Mouse (Mus musculus) hindbrain, embryonic 10.5 days (tissue): ENCODE data around the gene Unc50. TPM values are rescaled to one million over a fixed set of nuclear protein-coding genes. Genes with fewer than 3 reads are reported as not detected.

Experiments
- DNase-seq: peaks from one replicate; pipeline ENCODE4 v3.0.0-alpha.2; 2017; ENCODE audit warnings: low spot score
- H3K27ac ChIP-seq: fragments of 300-500 bp; sonication (generic); 2 replicates; pipeline ENCODE4 v1.5.1; 2016; ENCODE audit warnings: mild to moderate bottlenecking, moderate library complexity
- H3K27me3 ChIP-seq: fragments of 300-500 bp; sonication (generic); 2 replicates; pipeline ENCODE4 v1.6.1; 2016; ENCODE audit warnings: mild to moderate bottlenecking; ENCODE audit not compliant: poor library complexity, insufficient read depth, severe bottlenecking
- H3K36me3 ChIP-seq: fragments of 300-500 bp; sonication (generic); 2 replicates; pipeline ENCODE4 v1.6.1; 2016; ENCODE audit warnings: mild to moderate bottlenecking, moderate library complexity
- H3K4me1 ChIP-seq: fragments of 300-500 bp; sonication (generic); replicated peaks from 2 replicates; pipeline ENCODE4 v1.6.1; 2016; ENCODE audit warnings: mild to moderate bottlenecking
- H3K4me3 ChIP-seq: fragments of 300-500 bp; sonication (generic); 2 replicates; pipeline ENCODE4 v1.5.1; 2016; ENCODE audit warnings: mild to moderate bottlenecking, moderate library complexity
- H3K9me3 ChIP-seq: fragments of 300-500 bp; sonication (generic); 2 replicates; pipeline ENCODE4 v1.6.1; 2016; ENCODE audit warnings: mild to moderate bottlenecking, moderate library complexity
- WGBS: fragments of 180-500 bp; shearing (Covaris S2); methylation state at CpG from one replicate; pipeline ENCODE4 v1.1.7; 2016; 5-methylcytosine and 5-hydroxymethylcytosine counted together
- polyA plus RNA-seq: library from polyadenylated mRNA; unstranded; fragments of >200 nt; fragmentation: Nextera tagmentation; extraction: Ambion mirVana; gene quantifications from 2 replicates; pipeline ENCODE4 v1.2.1, GENCODE M21; 2016

The Unc50 gene
- polyA plus RNA-seq, 1 experiment from 2014 or later: 108 TPM

GRCm38 (mm10) chr1:37466322-37466995 is 36.5 kb downstream of the Unc50 start:
- no peak overlapping the region for H3K27ac ChIP-seq
- no peaks in the 10 kb centered on the region for H3K4me1 ChIP-seq
- H3K36me3 ChIP-seq: no peaks in the 10 kb centered on the region
- 87% methylated on average over 3 of the region's 3 CpGs for WGBS
- H3K9me3 ChIP-seq: no peaks in the 10 kb centered on the region
- H3K27me3 ChIP-seq: no peaks in the 10 kb centered on the region
- no peak for DNase-seq
- H3K4me3 ChIP-seq: no peak overlapping the region

GRCm38 (mm10) chr1:37467806-37468205 is 37.9 kb downstream of the Unc50 start:
- Histone ChIP-seq H3K9me3 (no peaks in the 10 kb centered on the region), H3K4me3 (no peak overlapping the region), H3K4me1 (no peaks in the 10 kb centered on the region), H3K27ac (no peak overlapping the region), H3K27me3 (no peaks in the 10 kb centered on the region), H3K36me3 (no peaks in the 10 kb centered on the region)
- no peak for DNase-seq
- WGBS: 89% methylated on average over 4 of the region's 4 CpGs

- WGBS: 90% methylated on average over 5 of the region's 5 CpGs
- DNase-seq: no peak
- H3K4me1 ChIP-seq: no peaks in the 10 kb centered on the region
- H3K4me3 ChIP-seq: no peak overlapping the region
- H3K36me3 ChIP-seq: no peaks in the 10 kb centered on the region
- H3K27ac ChIP-seq: no peak overlapping the region
- no peaks in the 10 kb centered on the region for H3K27me3 ChIP-seq
- H3K9me3 ChIP-seq: no peaks in the 10 kb centered on the region
Observed at GRCm38 (mm10) chr1:37469007-37469406, 39.1 kb downstream of the Unc50 start.

- no peaks in the 10 kb centered on the region for H3K27me3 ChIP-seq
Observed at GRCm38 (mm10) chr1:37471179-37472148, 41.5 kb downstream of the Unc50 start.

GRCm38 (mm10) chr1:37473251-37473650 is 43.3 kb downstream of the Unc50 start:
- H3K4me3 ChIP-seq: no peak overlapping the region
- 92% methylated on average over 10 of the region's 10 CpGs for WGBS
- H3K27ac ChIP-seq: no peak overlapping the region
- no peaks in the 10 kb centered on the region for H3K36me3 ChIP-seq
- H3K9me3 ChIP-seq: no peaks in the 10 kb centered on the region
- peaks cover 7% of the 10 kb centered on the region; the same call in 1 of the 2 replicates for H3K4me1 ChIP-seq
- no peaks in the 10 kb centered on the region for H3K27me3 ChIP-seq
- DNase-seq: no peak

More at GRCm38 (mm10) chr1:37471179-37472148, 41.5 kb downstream of the Unc50 start:
- 90% methylated on average over 6 of the region's 6 CpGs for WGBS
- Histone ChIP-seq H3K9me3 (no peaks in the 10 kb centered on the region), H3K36me3 (no peaks in the 10 kb centered on the region), H3K4me1 (peaks cover 5% of the 10 kb centered on the region; the same call in 1 of the 2 replicates), H3K27ac (no peak overlapping the region), H3K4me3 (no peak overlapping the region)
- no peak for DNase-seq

- Histone ChIP-seq H3K9me3 (no peaks in the 10 kb centered on the region), H3K27ac (no peak overlapping the region), H3K4me3 (no peak overlapping the region), H3K36me3 (no peaks in the 10 kb centered on the region), H3K4me1 (peaks cover 7% of the 10 kb centered on the region; the same call in 1 of the 2 replicates), H3K27me3 (no peaks in the 10 kb centered on the region)
- 81% methylated on average over 8 of the region's 8 CpGs for WGBS
- DNase-seq: no peak
Observed at GRCm38 (mm10) chr1:37474046-37474445, 44.1 kb downstream of the Unc50 start.

GRCm38 (mm10) chr1:37474634-37475190 is 44.8 kb downstream of the Unc50 start:
- H3K36me3 ChIP-seq: no peaks in the 10 kb centered on the region
- H3K4me3 ChIP-seq: no peak overlapping the region
- H3K27ac ChIP-seq: no peak overlapping the region
- H3K9me3 ChIP-seq: no peaks in the 10 kb centered on the region
- peaks cover 7% of the 10 kb centered on the region; the same call in 1 of the 2 replicates for H3K4me1 ChIP-seq
- 91% methylated on average over 6 of the region's 6 CpGs for WGBS
- H3K27me3 ChIP-seq: no peaks in the 10 kb centered on the region
- no peak for DNase-seq

- Histone ChIP-seq H3K27ac (no peak overlapping the region), H3K4me1 (peaks cover 7% of the 10 kb centered on the region; the same call in 1 of the 2 replicates), H3K36me3 (no peaks in the 10 kb centered on the region), H3K27me3 (no peaks in the 10 kb centered on the region), H3K4me3 (no peak overlapping the region), H3K9me3 (no peaks in the 10 kb centered on the region)
- 93% methylated on average over 3 of the region's 3 CpGs for WGBS
- DNase-seq: no peak
Observed at GRCm38 (mm10) chr1:37475312-37475711, 45.4 kb downstream of the Unc50 start.

GRCm38 (mm10) chr1:37477250-37477649 is 47.3 kb downstream of the Unc50 start:
- Histone ChIP-seq H3K4me1 (peaks cover 7% of the 10 kb centered on the region; the same call in 1 of the 2 replicates), H3K4me3 (no peak overlapping the region), H3K27me3 (no peaks in the 10 kb centered on the region), H3K9me3 (no peaks in the 10 kb centered on the region), H3K27ac (no peak overlapping the region), H3K36me3 (no peaks in the 10 kb centered on the region)
- DNase-seq: no peak
- WGBS: 95% methylated on average over 5 of the region's 5 CpGs

- Histone ChIP-seq H3K27me3 (no peaks in the 10 kb centered on the region), H3K4me1 (peaks cover 7% of the 10 kb centered on the region; the same call in 1 of the 2 replicates), H3K36me3 (no peaks in the 10 kb centered on the region), H3K9me3 (no peaks in the 10 kb centered on the region), H3K27ac (no peak overlapping the region), H3K4me3 (no peak overlapping the region)
- 88% methylated on average over 5 of the region's 5 CpGs for WGBS
- DNase-seq: no peak
Observed at GRCm38 (mm10) chr1:37477928-37478327, 48.0 kb downstream of the Unc50 start.

- Histone ChIP-seq H3K27ac (no peak overlapping the region), H3K27me3 (no peaks in the 10 kb centered on the region), H3K36me3 (no peaks in the 10 kb centered on the region), H3K4me1 (peaks cover 7% of the 10 kb centered on the region; the same call in 1 of the 2 replicates), H3K9me3 (no peaks in the 10 kb centered on the region), H3K4me3 (no peak overlapping the region)
- no peak for DNase-seq
- WGBS: 84% methylated on average over 7 of the region's 7 CpGs
Observed at GRCm38 (mm10) chr1:37478416-37478815, 48.5 kb downstream of the Unc50 start.

GRCm38 (mm10) chr1:37479074-37479473 is 49.1 kb downstream of the Unc50 start:
- Histone ChIP-seq H3K36me3 (no peaks in the 10 kb centered on the region), H3K4me1 (peaks cover 7% of the 10 kb centered on the region; the same call in 1 of the 2 replicates), H3K4me3 (no peak overlapping the region), H3K9me3 (no peaks in the 10 kb centered on the region), H3K27me3 (no peaks in the 10 kb centered on the region), H3K27ac (no peak overlapping the region)
- DNase-seq: no peak
- WGBS: 75% methylated on average over 9 of the region's 9 CpGs
